Mouse (Mus musculus) lung, embryonic 15.5 days (tissue): Measurements from ENCODE around the gene Gm26620. TPM values are rescaled to one million over a fixed set of nuclear protein-coding genes. Genes with fewer than 3 reads are reported as not detected.
A peak's percentile ranks its signal among the peaks of the same experiment; 100 is the strongest.

Experiments used
- ATAC-seq: fragments of 200-750 bp; cut with Nextera tagmentation; 2 replicates; pipeline ENCODE4 v1.8.0; 2017; ENCODE audit warnings: moderate number of reproducible peaks, borderline replicate concordance; ENCODE audit not compliant: low FRiP score, low TSS enrichment; ENCODE audit errors: extremely low read depth
- H3K27ac ChIP-seq: fragments of 300-500 bp; sonication (generic); 2 replicates; pipeline ENCODE4 v1.5.1; 2015; ENCODE audit warnings: moderate library complexity, mild to moderate bottlenecking, inconsistent platforms
- H3K27me3 ChIP-seq: fragments of 300-500 bp; sonication (generic); 2 replicates; pipeline ENCODE4 v1.6.1; 2015; ENCODE audit warnings: inconsistent platforms
- H3K36me3 ChIP-seq: fragments of 300-500 bp; sonication (generic); 2 replicates; pipeline ENCODE4 v1.6.1; 2015; ENCODE audit warnings: inconsistent platforms
- H3K4me1 ChIP-seq: fragments of 300-500 bp; sonication (generic); 2 replicates; pipeline ENCODE4 v1.6.1; 2015; ENCODE audit warnings: inconsistent platforms
- H3K4me2 ChIP-seq: fragments of 300-500 bp; sonication (generic); 2 replicates; pipeline ENCODE4 v1.6.1; 2015; ENCODE audit warnings: inconsistent platforms, mild to moderate bottlenecking, moderate library complexity
- H3K4me3 ChIP-seq: fragments of 300-500 bp; sonication (generic); 2 replicates; pipeline ENCODE4 v1.5.1; 2015; ENCODE audit warnings: mild to moderate bottlenecking, inconsistent platforms
- H3K9ac ChIP-seq: fragments of 300-500 bp; sonication (generic); 2 replicates; pipeline ENCODE4 v1.6.1; 2015; ENCODE audit warnings: inconsistent platforms
- H3K9me3 ChIP-seq: fragments of 300-500 bp; sonication (generic); 2 replicates; pipeline ENCODE4 v1.6.1; 2016; ENCODE audit warnings: inconsistent platforms
- WGBS: fragments of 180-500 bp; shearing (Covaris S2); methylation state at CpG from one replicate; pipeline ENCODE4 v1.1.7; 2015; 5-methylcytosine and 5-hydroxymethylcytosine counted together
- polyA plus RNA-seq: library from polyadenylated mRNA; unstranded; fragments of >200 nt; fragmentation: Nextera tagmentation; extraction: Ambion mirVana; gene quantifications from 2 replicates; pipeline ENCODE4 v1.2.1, GENCODE M21; 2015

The Gm26620 gene
- polyA plus RNA-seq, 1 experiment from 2014 or later, result 0.79 TPM

- 32% methylated on average over 10 of the region's 10 CpGs for WGBS
- no peak for ATAC-seq
Observed at GRCm38 (mm10) chr1:170900799-170901467, 16.1 kb downstream of the Gm26620 start.

GRCm38 (mm10) chr1:170901536-170902238, 16.8 kb downstream of the Gm26620 start:
- no peak for ATAC-seq
- Histone ChIP-seq H3K27me3 (peaks cover 47% of the 10 kb centered on the region), H3K4me3 (no peak overlapping the region), H3K9ac (no peak overlapping the region), H3K9me3 (no peaks in the 10 kb centered on the region), H3K27ac (no peak overlapping the region), H3K36me3 (no peaks in the 10 kb centered on the region), H3K4me2 (peak overlapping the region; percentile 41; the same call in 1 of the 2 replicates), H3K4me1 (peaks cover 4% of the 10 kb centered on the region; the same call in 1 of the 2 replicates)
- WGBS, result 26% methylated on average over 10 of the region's 10 CpGs

More at GRCm38 (mm10) chr1:170900799-170901467, 16.1 kb downstream of the Gm26620 start:
- Histone ChIP-seq H3K4me2 (peak overlapping the region; percentile 41), H3K9me3 (no peaks in the 10 kb centered on the region), H3K27me3 (peaks cover 39% of the 10 kb centered on the region), H3K27ac (no peak overlapping the region), H3K9ac (no peak overlapping the region), H3K4me1 (peaks cover 4% of the 10 kb centered on the region; the same call in 1 of the 2 replicates), H3K36me3 (no peaks in the 10 kb centered on the region), H3K4me3 (no peak overlapping the region)

- WGBS, result 29% methylated on average over 5 of the region's 5 CpGs
- H3K4me2 ChIP-seq, result no peak overlapping the region
- H3K27ac ChIP-seq, result no peak overlapping the region
- no peaks in the 10 kb centered on the region for H3K36me3 ChIP-seq
- no peak overlapping the region for H3K9ac ChIP-seq
- H3K27me3 ChIP-seq, result peaks cover 55% of the 10 kb centered on the region
- no peak for ATAC-seq
- no peak overlapping the region for H3K4me3 ChIP-seq
- no peaks in the 10 kb centered on the region for H3K9me3 ChIP-seq
- H3K4me1 ChIP-seq, result peaks cover 15% of the 10 kb centered on the region
Observed at GRCm38 (mm10) chr1:170903485-170903884, 18.6 kb downstream of the Gm26620 start.

- Histone ChIP-seq H3K4me2 (peak overlapping the region; percentile 84), H3K9ac (no peak overlapping the region)
- 20% methylated on average over 11 of the region's 11 CpGs for WGBS
Observed at GRCm38 (mm10) chr1:170907111-170907455, 22.2 kb downstream of the Gm26620 start.

GRCm38 (mm10) chr1:170907456-170908191, 22.8 kb downstream of the Gm26620 start:
- WGBS, result 2% methylated on average over 71 of the region's 71 CpGs
- Histone ChIP-seq H3K4me1 (peaks cover 13% of the 10 kb centered on the region), H3K27ac (no peak overlapping the region), H3K27me3 (peaks cover 49% of the 10 kb centered on the region), H3K4me3 (peak overlapping the region; percentile 44), H3K9ac (0 out of 2 replicates have a peak overlapping the region, but pooled peaks have one; percentile 14), H3K36me3 (no peaks in the 10 kb centered on the region), H3K4me2 (peak overlapping the region; percentile 84), H3K9me3 (no peaks in the 10 kb centered on the region)
- peak; percentile 65 for ATAC-seq

More at GRCm38 (mm10) chr1:170907111-170907455, 22.2 kb downstream of the Gm26620 start:
- no peaks in the 10 kb centered on the region for H3K9me3 ChIP-seq
- H3K27ac ChIP-seq, result no peak overlapping the region
- peaks cover 54% of the 10 kb centered on the region for H3K27me3 ChIP-seq
- no peak for ATAC-seq
- no peaks in the 10 kb centered on the region for H3K36me3 ChIP-seq
- H3K4me1 ChIP-seq, result peaks cover 13% of the 10 kb centered on the region
- H3K4me3 ChIP-seq, result peak overlapping the region; percentile 44

GRCm38 (mm10) chr1:170908341-170908740, 23.5 kb downstream of the Gm26620 start:
- Histone ChIP-seq H3K9me3 (no peaks in the 10 kb centered on the region), H3K4me3 (peak overlapping the region; percentile 44), H3K27me3 (peaks cover 49% of the 10 kb centered on the region), H3K9ac (no peak overlapping the region), H3K4me1 (peaks cover 13% of the 10 kb centered on the region), H3K36me3 (no peaks in the 10 kb centered on the region), H3K4me2 (peak overlapping the region; percentile 84), H3K27ac (no peak overlapping the region)
- WGBS, result 4% methylated on average over 21 of the region's 21 CpGs
- ATAC-seq, result peak; percentile 53; the same call in 1 of the 2 replicates

GRCm38 (mm10) chr1:170911907-170912660, 27.2 kb downstream of the Gm26620 start:
- no peak for ATAC-seq
- Histone ChIP-seq H3K4me1 (peaks cover 13% of the 10 kb centered on the region), H3K27ac (no peak overlapping the region), H3K36me3 (no peaks in the 10 kb centered on the region), H3K9ac (no peak overlapping the region), H3K4me2 (no peak overlapping the region), H3K4me3 (no peak overlapping the region), H3K9me3 (no peaks in the 10 kb centered on the region), H3K27me3 (peaks cover 29% of the 10 kb centered on the region)
- 74% methylated on average over 11 of the region's 11 CpGs for WGBS

- no peak for ATAC-seq
- no peak within 1 kb of the TSS for H3K4me2 ChIP-seq
- WGBS, result 64% methylated on average over 5 of the region's 5 CpGs
- H3K4me1 ChIP-seq, result peaks cover 6% of the 10 kb centered on the region
- H3K27me3 ChIP-seq, result peaks cover 19% of the 10 kb centered on the region
- no peak within 1 kb of the TSS for H3K27ac ChIP-seq
- no peaks in the 10 kb centered on the region for H3K9me3 ChIP-seq
- H3K9ac ChIP-seq, result no peak within 1 kb of the TSS
- H3K36me3 ChIP-seq, result no peaks in the 10 kb centered on the region
- no peak within 1 kb of the TSS for H3K4me3 ChIP-seq
Observed at GRCm38 (mm10) chr1:170912891-170913615, 28.2 kb downstream of the Gm26620 start, which contains the start of gene Fcrlb. Gene Fcrlb (minus strand): TSS chr1:170912941.

GRCm38 (mm10) chr1:170915657-170916056, 30.8 kb downstream of the Gm26620 start:
- no peak for ATAC-seq
- Histone ChIP-seq H3K27ac (no peak overlapping the region), H3K4me2 (no peak overlapping the region), H3K9ac (no peak overlapping the region), H3K4me3 (no peak overlapping the region), H3K36me3 (no peaks in the 10 kb centered on the region), H3K4me1 (no peaks in the 10 kb centered on the region), H3K9me3 (no peaks in the 10 kb centered on the region), H3K27me3 (no peaks in the 10 kb centered on the region)
- WGBS, result 41% methylated on average over 5 of the region's 5 CpGs

DNA sequence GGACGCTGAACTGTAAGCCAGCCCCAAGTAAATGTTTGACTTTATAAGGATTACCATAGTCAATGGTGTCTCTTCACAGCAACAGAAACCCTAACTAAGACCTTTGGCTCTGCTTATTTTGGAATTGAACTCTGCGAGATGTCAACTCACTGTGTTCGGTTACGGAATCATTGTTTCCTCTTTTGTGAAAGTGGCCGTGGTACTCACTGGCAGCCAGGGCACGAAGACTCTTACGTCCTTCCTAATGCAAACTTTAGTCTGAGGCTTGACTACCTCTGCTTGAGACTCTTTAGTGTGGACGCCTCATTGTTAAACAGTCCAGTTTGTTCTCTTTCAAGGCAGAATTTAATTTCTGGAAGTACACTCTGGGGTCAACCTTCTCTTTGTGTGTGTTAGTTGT, 34.4 kb downstream of the Gm26620 start:
- Histone ChIP-seq H3K4me2 (no peak overlapping the region), H3K27ac (no peak overlapping the region), H3K9ac (no peak overlapping the region), H3K4me3 (no peak overlapping the region), H3K36me3 (no peaks in the 10 kb centered on the region), H3K27me3 (no peaks in the 10 kb centered on the region), H3K9me3 (no peaks in the 10 kb centered on the region), H3K4me1 (no peaks in the 10 kb centered on the region)
- WGBS, result 88% methylated on average over 8 of the region's 8 CpGs
- ATAC-seq, result no peak

- no peak for ATAC-seq
- 67% methylated on average over 6 of the region's 6 CpGs for WGBS
Observed at GRCm38 (mm10) chr1:170924485-170924884, 39.6 kb downstream of the Gm26620 start.

More at GRCm38 (mm10) chr1:170924485-170924884, 39.6 kb downstream of the Gm26620 start:
- Histone ChIP-seq H3K36me3 (no peaks in the 10 kb centered on the region), H3K4me3 (no peak overlapping the region), H3K27ac (no peak overlapping the region), H3K9me3 (no peaks in the 10 kb centered on the region), H3K4me1 (no peaks in the 10 kb centered on the region), H3K27me3 (no peaks in the 10 kb centered on the region), H3K9ac (no peak overlapping the region), H3K4me2 (no peak overlapping the region)
